Mouse (Mus musculus): ENCODE results near the gene Kcnh8. TPM values are rescaled to one million over a fixed set of nuclear protein-coding genes. Genes with fewer than 3 reads are reported as not detected.

The Kcnh8 gene
- polyA plus RNA-seq, 1 experiment from 2014 or later, result 4.2 TPM

DNA sequence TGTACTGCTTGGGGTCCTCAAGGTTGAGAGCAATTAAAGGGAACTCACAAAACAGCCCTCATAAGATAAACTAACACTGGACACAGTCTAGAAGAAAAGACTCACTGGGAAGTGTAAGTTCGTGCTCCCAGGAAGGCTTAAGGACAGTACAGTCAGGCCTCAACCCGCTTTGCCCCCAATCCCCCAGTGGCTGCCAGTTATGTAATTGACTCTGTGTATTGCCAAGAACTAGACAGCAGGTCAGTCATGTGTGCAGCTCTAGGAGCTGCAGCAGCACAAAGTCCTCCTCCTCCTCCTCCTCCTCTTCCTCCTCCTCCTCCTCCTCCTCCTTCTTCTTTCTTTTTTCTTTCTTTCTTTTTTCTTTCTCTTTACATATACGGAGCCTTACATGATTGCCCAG lies 185.6 kb downstream of the Kcnh8 start:
- Histone ChIP-seq H3K36me3 (ENCODE audit: control insufficient read depth, insufficient read depth, low read length) (no peaks in the 10 kb centered on the region), H3K27me3 (replicated peaks; ENCODE audit: control insufficient read depth, insufficient read depth, low read length) (no peaks in the 10 kb centered on the region), H3K4me1 (ENCODE audit: control insufficient read depth, insufficient read depth, low read depth, low read length) (no peaks in the 10 kb centered on the region), H3K27ac (ENCODE audit: low read depth, low read length) (no peak overlapping the region), H3K9me3 (ENCODE audit: control insufficient read depth, low read length) (no peaks in the 10 kb centered on the region), H3K9ac (ENCODE audit: low read depth, low read length) (no peak overlapping the region), H3K4me2 (ENCODE audit: low read length) (no peak overlapping the region), H3K4me3 (ENCODE audit: low read length) (no peak overlapping the region)
- ATAC-seq, result no peak
- WGBS, result 69% methylated on average over 3 of the region's 3 CpGs

DNA sequence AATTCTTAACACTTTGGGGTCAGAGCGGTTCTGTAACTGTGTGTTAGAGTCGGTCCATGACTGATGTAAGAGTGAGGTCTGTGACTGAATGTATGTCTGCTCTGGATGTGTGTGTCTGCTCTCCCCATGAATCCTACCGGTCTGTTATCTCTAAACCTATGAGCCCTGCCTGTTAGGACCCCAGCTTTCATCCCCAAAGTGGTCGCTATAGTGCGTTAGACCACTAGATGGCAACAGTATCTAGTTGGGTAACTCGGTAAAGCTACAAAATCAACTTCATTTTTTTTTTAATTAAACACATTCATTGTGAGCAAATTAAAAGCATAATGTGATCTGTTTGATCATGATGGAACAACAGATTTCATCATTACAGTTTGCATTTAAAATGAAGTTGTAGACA lies 202.0 kb downstream of the Kcnh8 start:
- Histone ChIP-seq H3K4me2 (ENCODE audit: low read length) (no peak overlapping the region), H3K9ac (ENCODE audit: low read depth, low read length) (no peak overlapping the region), H3K36me3 (ENCODE audit: control insufficient read depth, insufficient read depth, low read length) (no peaks in the 10 kb centered on the region), H3K9me3 (ENCODE audit: control insufficient read depth, low read length) (no peaks in the 10 kb centered on the region), H3K27me3 (replicated peaks; ENCODE audit: control insufficient read depth, insufficient read depth, low read length) (no peaks in the 10 kb centered on the region), H3K4me1 (ENCODE audit: control insufficient read depth, insufficient read depth, low read depth, low read length) (no peaks in the 10 kb centered on the region), H3K4me3 (ENCODE audit: low read length) (no peak overlapping the region), H3K27ac (ENCODE audit: low read depth, low read length) (no peak overlapping the region)
- 67% methylated on average over 6 of the region's 6 CpGs for WGBS
- ATAC-seq, result no peak

- 36% methylated on average over 1 of the region's 1 CpGs for WGBS
- no peaks in the 10 kb centered on the region for H3K9me3 ChIP-seq (ENCODE audit: control insufficient read depth, low read length)
- H3K9ac ChIP-seq (ENCODE audit: low read depth, low read length), result no peak overlapping the region
- H3K36me3 ChIP-seq (ENCODE audit: control insufficient read depth, insufficient read depth, low read length), result no peaks in the 10 kb centered on the region
- no peak overlapping the region for H3K4me2 ChIP-seq (ENCODE audit: low read length)
- no peak overlapping the region for H3K4me3 ChIP-seq (ENCODE audit: low read length)
- no peak for ATAC-seq
- no peaks in the 10 kb centered on the region for H3K27me3 ChIP-seq (replicated peaks; ENCODE audit: control insufficient read depth, insufficient read depth, low read length)
- H3K27ac ChIP-seq (ENCODE audit: low read depth, low read length), result no peak overlapping the region
- no peaks in the 10 kb centered on the region for H3K4me1 ChIP-seq (ENCODE audit: control insufficient read depth, insufficient read depth, low read depth, low read length)
Observed at GRCm38 (mm10) chr17:52810773-52811172, 208.3 kb downstream of the Kcnh8 start.

DNA sequence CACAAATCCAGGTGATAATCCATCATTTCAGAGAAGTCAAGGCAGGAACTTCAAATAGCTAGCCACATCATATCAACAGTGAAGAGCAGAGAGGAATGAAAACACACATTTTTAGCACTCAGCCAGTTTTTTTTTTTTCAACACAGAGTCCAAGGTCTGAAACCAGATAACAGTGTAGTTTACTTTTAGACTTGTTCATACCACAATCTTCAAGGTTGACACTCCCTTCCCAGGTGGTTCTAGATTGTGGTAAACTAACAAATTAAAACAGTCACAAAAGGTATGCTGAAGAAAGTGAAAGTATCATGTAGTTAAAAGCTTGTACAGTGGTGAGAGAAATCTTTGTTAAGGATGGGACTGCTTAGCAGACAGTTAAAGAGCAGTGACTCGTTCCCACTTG lies 216.5 kb downstream of the Kcnh8 start:
- no peak for ATAC-seq

GRCm38 (mm10) chr17:52829678-52830077 lies 227.2 kb downstream of the Kcnh8 start:
- H3K9me3 ChIP-seq (ENCODE audit: control insufficient read depth, low read length), result no peaks in the 10 kb centered on the region
- no peaks in the 10 kb centered on the region for H3K27me3 ChIP-seq (replicated peaks; ENCODE audit: control insufficient read depth, insufficient read depth, low read length)
- no peaks in the 10 kb centered on the region for H3K36me3 ChIP-seq (ENCODE audit: control insufficient read depth, insufficient read depth, low read length)
- no peak overlapping the region for H3K9ac ChIP-seq (ENCODE audit: low read depth, low read length)
- H3K4me1 ChIP-seq (ENCODE audit: control insufficient read depth, insufficient read depth, low read depth, low read length), result no peaks in the 10 kb centered on the region
- no peak overlapping the region for H3K4me2 ChIP-seq (ENCODE audit: low read length)
- ATAC-seq, result no peak
- no peak overlapping the region for H3K4me3 ChIP-seq (ENCODE audit: low read length)
- WGBS, result 97% methylated on average over 4 of the region's 4 CpGs
- H3K27ac ChIP-seq (ENCODE audit: low read depth, low read length), result no peak overlapping the region

More for the DNA sequence above, 216.5 kb downstream of the Kcnh8 start:
- H3K27me3 ChIP-seq (replicated peaks; ENCODE audit: control insufficient read depth, insufficient read depth, low read length), result no peaks in the 10 kb centered on the region
- WGBS, result 88% methylated on average over 1 of the region's 1 CpGs
- no peak overlapping the region for H3K4me2 ChIP-seq (ENCODE audit: low read length)
- no peaks in the 10 kb centered on the region for H3K9me3 ChIP-seq (ENCODE audit: control insufficient read depth, low read length)
- no peaks in the 10 kb centered on the region for H3K4me1 ChIP-seq (ENCODE audit: control insufficient read depth, insufficient read depth, low read depth, low read length)
- H3K27ac ChIP-seq (ENCODE audit: low read depth, low read length), result no peak overlapping the region
- no peaks in the 10 kb centered on the region for H3K36me3 ChIP-seq (ENCODE audit: control insufficient read depth, insufficient read depth, low read length)
- no peak overlapping the region for H3K4me3 ChIP-seq (ENCODE audit: low read length)
- no peak overlapping the region for H3K9ac ChIP-seq (ENCODE audit: low read depth, low read length)

DNA sequence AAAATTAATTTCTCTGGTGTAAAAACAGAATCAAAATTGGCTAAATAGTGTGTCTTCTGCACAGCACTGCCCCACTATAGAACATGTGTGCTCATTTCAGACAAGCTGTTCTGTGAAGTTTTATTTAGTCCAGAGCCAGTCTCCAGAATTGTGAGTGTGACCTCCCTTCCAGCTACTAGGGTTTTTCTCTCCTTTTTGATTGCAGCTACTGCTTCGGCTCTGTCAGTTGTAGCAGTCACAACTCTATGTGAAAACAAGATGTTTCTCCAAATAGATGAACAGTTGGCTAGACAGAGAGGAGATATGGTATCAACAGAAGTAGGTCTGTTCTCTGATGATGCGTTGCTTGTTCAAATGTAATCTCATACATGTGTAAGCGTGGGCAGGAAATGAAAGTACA lies 270.7 kb downstream of the Kcnh8 start:
- H3K27ac ChIP-seq (ENCODE audit: low read depth, low read length), result no peak overlapping the region
- H3K36me3 ChIP-seq (ENCODE audit: control insufficient read depth, insufficient read depth, low read length), result no peaks in the 10 kb centered on the region
- no peaks in the 10 kb centered on the region for H3K9me3 ChIP-seq (ENCODE audit: control insufficient read depth, low read length)
- WGBS, result 95% methylated on average over 3 of the region's 3 CpGs
- no peak overlapping the region for H3K4me2 ChIP-seq (ENCODE audit: low read length)
- H3K4me3 ChIP-seq (ENCODE audit: low read length), result no peak overlapping the region
- no peak overlapping the region for H3K9ac ChIP-seq (ENCODE audit: low read depth, low read length)
- no peak for ATAC-seq
- no peaks in the 10 kb centered on the region for H3K27me3 ChIP-seq (replicated peaks; ENCODE audit: control insufficient read depth, insufficient read depth, low read length)
- no peaks in the 10 kb centered on the region for H3K4me1 ChIP-seq (ENCODE audit: control insufficient read depth, insufficient read depth, low read depth, low read length)

- 60% methylated on average over 1 of the region's 1 CpGs for WGBS
- H3K27me3 ChIP-seq (replicated peaks; ENCODE audit: control insufficient read depth, insufficient read depth, low read length), result no peaks in the 10 kb centered on the region
- no peaks in the 10 kb centered on the region for H3K36me3 ChIP-seq (ENCODE audit: control insufficient read depth, insufficient read depth, low read length)
- no peaks in the 10 kb centered on the region for H3K9me3 ChIP-seq (ENCODE audit: control insufficient read depth, low read length)
- H3K4me2 ChIP-seq (ENCODE audit: low read length), result no peak overlapping the region
- H3K9ac ChIP-seq (ENCODE audit: low read depth, low read length), result no peak overlapping the region
- no peaks in the 10 kb centered on the region for H3K4me1 ChIP-seq (ENCODE audit: control insufficient read depth, insufficient read depth, low read depth, low read length)
- ATAC-seq, result no peak
- no peak overlapping the region for H3K27ac ChIP-seq (ENCODE audit: low read depth, low read length)
- H3K4me3 ChIP-seq (ENCODE audit: low read length), result no peak overlapping the region
Observed at GRCm38 (mm10) chr17:52878964-52879363, 276.5 kb downstream of the Kcnh8 start.

DNA sequence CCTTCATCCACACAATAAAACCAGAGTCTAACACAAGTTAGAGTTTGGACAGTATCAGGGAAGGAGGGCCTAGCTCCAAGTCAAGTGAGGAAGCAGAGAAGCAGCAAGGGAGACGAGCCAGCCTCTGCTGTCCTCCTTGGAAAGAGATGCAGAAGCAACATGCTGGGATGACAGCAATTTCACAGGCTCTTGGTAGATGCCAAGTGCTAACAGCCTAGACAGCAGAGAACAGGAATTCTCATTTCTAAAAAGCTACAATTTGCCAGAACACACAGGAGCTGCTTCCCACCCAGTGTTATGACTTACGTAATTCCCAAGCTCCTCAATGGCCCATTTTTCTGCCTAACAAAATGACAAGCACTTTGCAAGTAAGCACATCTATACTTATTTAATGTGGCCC lies 277.5 kb downstream of the Kcnh8 start:
- H3K27ac ChIP-seq (ENCODE audit: low read depth, low read length), result no peak overlapping the region
- no peak for ATAC-seq
- H3K4me1 ChIP-seq (ENCODE audit: control insufficient read depth, insufficient read depth, low read depth, low read length), result no peaks in the 10 kb centered on the region
- WGBS, result 80% methylated on average over 2 of the region's 2 CpGs
- H3K4me3 ChIP-seq (ENCODE audit: low read length), result no peak overlapping the region
- no peak overlapping the region for H3K9ac ChIP-seq (ENCODE audit: low read depth, low read length)
- no peaks in the 10 kb centered on the region for H3K9me3 ChIP-seq (ENCODE audit: control insufficient read depth, low read length)
- H3K4me2 ChIP-seq (ENCODE audit: low read length), result no peak overlapping the region
- no peaks in the 10 kb centered on the region for H3K27me3 ChIP-seq (replicated peaks; ENCODE audit: control insufficient read depth, insufficient read depth, low read length)
- no peaks in the 10 kb centered on the region for H3K36me3 ChIP-seq (ENCODE audit: control insufficient read depth, insufficient read depth, low read length)

- no peaks in the 10 kb centered on the region for H3K36me3 ChIP-seq (ENCODE audit: control insufficient read depth, insufficient read depth, low read length)
- H3K27ac ChIP-seq (ENCODE audit: low read depth, low read length), result no peak overlapping the region
- WGBS, result 84% methylated on average over 1 of the region's 1 CpGs
- no peak for ATAC-seq
- H3K9ac ChIP-seq (ENCODE audit: low read depth, low read length), result no peak overlapping the region
- H3K9me3 ChIP-seq (ENCODE audit: control insufficient read depth, low read length), result no peaks in the 10 kb centered on the region
- no peak overlapping the region for H3K4me2 ChIP-seq (ENCODE audit: low read length)
- no peak overlapping the region for H3K4me3 ChIP-seq (ENCODE audit: low read length)
- no peaks in the 10 kb centered on the region for H3K27me3 ChIP-seq (replicated peaks; ENCODE audit: control insufficient read depth, insufficient read depth, low read length)
- no peaks in the 10 kb centered on the region for H3K4me1 ChIP-seq (ENCODE audit: control insufficient read depth, insufficient read depth, low read depth, low read length)
Observed at GRCm38 (mm10) chr17:52885210-52885609, 282.7 kb downstream of the Kcnh8 start.

- H3K36me3 ChIP-seq (ENCODE audit: control insufficient read depth, insufficient read depth, low read length), result no peaks in the 10 kb centered on the region
- H3K9ac ChIP-seq (ENCODE audit: low read depth, low read length), result no peak overlapping the region
- H3K4me1 ChIP-seq (ENCODE audit: control insufficient read depth, insufficient read depth, low read depth, low read length), result no peaks in the 10 kb centered on the region
- H3K27me3 ChIP-seq (replicated peaks; ENCODE audit: control insufficient read depth, insufficient read depth, low read length), result no peaks in the 10 kb centered on the region
- no peak overlapping the region for H3K4me3 ChIP-seq (ENCODE audit: low read length)
- H3K27ac ChIP-seq (ENCODE audit: low read depth, low read length), result no peak overlapping the region
- H3K9me3 ChIP-seq (ENCODE audit: control insufficient read depth, low read length), result no peaks in the 10 kb centered on the region
- 68% methylated on average over 3 of the region's 3 CpGs for WGBS
- H3K4me2 ChIP-seq (ENCODE audit: low read length), result no peak overlapping the region
- no peak for ATAC-seq
Observed at GRCm38 (mm10) chr17:52920519-52921106, 318.1 kb downstream of the Kcnh8 start.
